Mouse (Mus musculus) bone marrow macrophage, adult 2 months (primary cell): Measurements from ENCODE around the gene Olfr168. TPM values are rescaled to one million over a fixed set of nuclear protein-coding genes. Genes with fewer than 3 reads are reported as not detected.
"Not testable (repeated sequence)": the region's sequence is repeated elsewhere in the genome, so short reads cannot be mapped to it uniquely, and the experiment has no call there.

ENCODE experiments used
- H3K27ac ChIP-seq: 2 replicates; pipeline ENCODE4 v1.5.1; 2012; ENCODE audit warnings: low read depth, low read length; ENCODE audit not compliant: insufficient read depth
- H3K4me1 ChIP-seq: 2 replicates; pipeline ENCODE4 v1.6.1; 2012; ENCODE audit warnings: low read length; ENCODE audit not compliant: control insufficient read depth, insufficient read depth
- H3K4me3 ChIP-seq: 2 replicates; pipeline ENCODE4 v1.5.1; 2012; ENCODE audit warnings: mild to moderate bottlenecking, low read length, moderate library complexity; ENCODE audit not compliant: insufficient read depth
- CTCF ChIP-seq: IDR thresholded peaks from 2 replicates; pipeline ENCODE4 v1.5.1; 2012; ENCODE audit warnings: low read depth, mild to moderate bottlenecking, low read length, moderate library complexity
- POLR2A ChIP-seq: IDR thresholded peaks from 2 replicates; pipeline ENCODE4 v1.6.1; 2012; ENCODE audit warnings: mild to moderate bottlenecking, low read depth, low read length, borderline replicate concordance
- polyA plus RNA-seq: library from polyadenylated mRNA; stranded (reverse); fragments of >200 nt; gene quantifications from 2 replicates; pipeline ENCODE4 v1.2.4, GENCODE M21; 2012; ENCODE audit not compliant: missing spikeins, insufficient read depth, insufficient read length

The Olfr168 gene
- not detected in 2 replicates for polyA plus RNA-seq

- no peak within 1 kb of the TSS for H3K4me3 ChIP-seq
- no peak within 1 kb of the TSS for H3K27ac ChIP-seq
- H3K4me1 ChIP-seq: no peaks in the 10 kb centered on the region
- TF ChIP-seq POLR2A (no peak), CTCF (no peak)
Observed at GRCm38 (mm10) chr16:19535455-19535854, at the start of gene Olfr168. Gene Olfr168 (minus strand): TSS chr16:19535555.

- not testable (repeated sequence) for H3K27ac ChIP-seq, H3K4me3 ChIP-seq, H3K4me1 ChIP-seq
Observed at GRCm38 (mm10) chr16:19571709-19572108, 36.4 kb upstream of the Olfr168 start, which contains the start of gene Olfr169. Gene Olfr169 (minus strand): TSS chr16:19571809.

GRCm38 (mm10) chr16:19553429-19553828, 18.1 kb upstream of the Olfr168 start:
- H3K27ac ChIP-seq: not testable (repeated sequence)

GRCm38 (mm10) chr16:19552246-19552645, 16.9 kb upstream of the Olfr168 start:
- not testable (repeated sequence) for H3K27ac ChIP-seq

More at GRCm38 (mm10) chr16:19553429-19553828, 18.1 kb upstream of the Olfr168 start:
- not testable (repeated sequence) for H3K4me3 ChIP-seq, H3K4me1 ChIP-seq

GRCm38 (mm10) chr16:19522166-19522565, 13.2 kb downstream of the Olfr168 start, which contains the start of gene Olfr167:
Gene Olfr167 (minus strand): TSS chr16:19522266.
- Histone ChIP-seq H3K4me1 (no peaks in the 10 kb centered on the region), H3K27ac (no peak within 1 kb of the TSS), H3K4me3 (no peak within 1 kb of the TSS)
- no peak for TF ChIP-seq CTCF
- no peak for TF ChIP-seq POLR2A

More at GRCm38 (mm10) chr16:19552246-19552645, 16.9 kb upstream of the Olfr168 start:
- H3K4me1 ChIP-seq, H3K4me3 ChIP-seq: not testable (repeated sequence)

- no peak within 1 kb of the TSS for H3K4me3 ChIP-seq
- no peaks in the 10 kb centered on the region for H3K4me1 ChIP-seq
- no peak for TF ChIP-seq POLR2A
- TF ChIP-seq CTCF: no peak
- no peak within 1 kb of the TSS for H3K27ac ChIP-seq
Observed at GRCm38 (mm10) chr16:19483394-19483793, 52.0 kb downstream of the Olfr168 start, which contains the start of gene Olfr166. Gene Olfr166 (plus strand): TSS chr16:19483694.

Other genes with a start within 250 kb of the Olfr168 start
- not detected in 2 replicates for gene Olfr164, start 221.5 kb downstream of the Olfr168 start, polyA plus RNA-seq
- not detected in 2 replicates for gene Olfr165, start 112.4 kb downstream of the Olfr168 start, polyA plus RNA-seq
- not detected in 2 replicates for gene Olfr166, start 51.9 kb downstream of the Olfr168 start, polyA plus RNA-seq
- gene Olfr167, start 13.3 kb downstream of the Olfr168 start, polyA plus RNA-seq: 0.17 TPM in 1 of 2 replicates, not detected in the other
- not detected in 2 replicates for gene Olfr169, start 36.3 kb upstream of the Olfr168 start, polyA plus RNA-seq
- gene Olfr170, start 76.3 kb upstream of the Olfr168 start, polyA plus RNA-seq: not detected in 2 replicates
- not detected in 2 replicates for gene Olfr171, start 94.4 kb upstream of the Olfr168 start, polyA plus RNA-seq
- not detected in 2 replicates for gene Lamp3, start 170.8 kb upstream of the Olfr168 start, polyA plus RNA-seq
- 0.98 and 1.1 TPM in 2 replicates for gene B3gnt5, start 224.7 kb upstream of the Olfr168 start, polyA plus RNA-seq